Mouse (Mus musculus): ENCODE measurements at regions not wholly inside any gene's neighbourhood (a gene's known extent, or its start where the extent isn't known, plus 50 kb on each side); places are given as distances from the start of the nearest gene placed in this dataset.
"Not testable (repeated sequence)": the region's sequence is repeated elsewhere in the genome, so short reads cannot be mapped to it uniquely, and the experiment has no call there.

- intact Hi-C loops (cut with DNase I), result no loop called here
- DNase-seq (ENCODE audit: extremely low spot score in 1 of 2, low spot score in 2 of 2), result no peak
Observed at GRCm38 (mm10) chr17:59179018-59179417, 165.8 kb upstream of the Nudt12 start.

GRCm38 (mm10) chr17:59156345-59156744, 143.2 kb upstream of the Nudt12 start:
- intact Hi-C loops (cut with DNase I), result no loop called here
- DNase-seq (ENCODE audit: extremely low spot score in 1 of 2, low spot score in 2 of 2), result no peak

GRCm38 (mm10) chr17:59143760-59144157, 130.6 kb upstream of the Nudt12 start:
- no peak for DNase-seq (ENCODE audit: extremely low spot score in 1 of 2, low spot score in 2 of 2)
- intact Hi-C loops (cut with DNase I), result no loop called here

- DNase-seq (ENCODE audit: extremely low spot score in 1 of 2, low spot score in 2 of 2), result no peak
- intact Hi-C loops (cut with DNase I), result no loop called here
Observed at GRCm38 (mm10) chr17:59142995-59143759, 130.0 kb upstream of the Nudt12 start.

- intact Hi-C loops (cut with DNase I), result no loop called here
- no peak for DNase-seq (ENCODE audit: extremely low spot score in 1 of 2, low spot score in 2 of 2)
Observed at GRCm38 (mm10) chr17:59138791-59139190, 125.6 kb upstream of the Nudt12 start.

GRCm38 (mm10) chr17:59099376-59099775, 86.2 kb upstream of the Nudt12 start:
- intact Hi-C loops (cut with DNase I), result no loop called here
- peak in 1 of 2 experiments; percentile 42 for DNase-seq (ENCODE audit: extremely low spot score in 1 of 2, low spot score in 2 of 2)

- DNase-seq (ENCODE audit: extremely low spot score in 1 of 2, low spot score in 2 of 2); intact Hi-C loops (cut with DNase I): not testable (repeated sequence)
Observed at GRCm38 (mm10) chr17:59076846-59077245, 63.7 kb upstream of the Nudt12 start.

- intact Hi-C loops (cut with DNase I); DNase-seq (ENCODE audit: extremely low spot score in 1 of 2, low spot score in 2 of 2): not testable (repeated sequence)
Observed at GRCm38 (mm10) chr17:59076361-59076760, 63.2 kb upstream of the Nudt12 start.

Data from left cerebral cortex, postnatal 10 days (tissue).